Mouse (Mus musculus): Measurements from ENCODE around the gene Rars2. TPM values are rescaled to one million over a fixed set of nuclear protein-coding genes. Genes with fewer than 3 reads are reported as not detected.

Rars2 gene
- total RNA-seq, 2 experiments from 2014 or later, result 18.2 to 22.1 TPM

DNA sequence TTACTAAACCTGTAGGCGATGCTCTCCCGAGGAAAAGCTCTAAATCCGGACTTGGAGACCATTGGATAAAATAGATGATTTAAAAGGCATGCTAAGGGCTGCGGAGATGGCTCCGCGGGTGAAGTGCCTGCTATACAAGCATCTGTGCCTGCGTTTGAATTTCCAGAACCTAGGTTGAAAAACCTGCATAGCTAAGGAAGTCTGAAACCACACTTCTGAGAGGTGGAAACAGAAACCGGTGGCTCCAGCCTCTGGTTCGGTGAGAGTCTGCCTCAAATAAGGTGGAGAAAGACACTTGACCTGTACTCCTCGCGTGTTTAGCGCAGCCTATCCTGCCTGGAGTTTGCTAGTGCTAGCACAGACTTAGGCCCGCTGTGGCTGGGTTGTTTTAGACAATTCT, 546 bp downstream of the Rars2 start:
- intact Hi-C loops (cut with DNase I), result no loop called here
- Histone ChIP-seq H3K4me3 (peak overlapping the region; percentile 92), H3K27ac (peak overlapping the region; percentile 95)
- no peak for TF ChIP-seq CTCF (IDR thresholded peaks at IDR 0.05)
- DNase-seq, result no peak

DNA sequence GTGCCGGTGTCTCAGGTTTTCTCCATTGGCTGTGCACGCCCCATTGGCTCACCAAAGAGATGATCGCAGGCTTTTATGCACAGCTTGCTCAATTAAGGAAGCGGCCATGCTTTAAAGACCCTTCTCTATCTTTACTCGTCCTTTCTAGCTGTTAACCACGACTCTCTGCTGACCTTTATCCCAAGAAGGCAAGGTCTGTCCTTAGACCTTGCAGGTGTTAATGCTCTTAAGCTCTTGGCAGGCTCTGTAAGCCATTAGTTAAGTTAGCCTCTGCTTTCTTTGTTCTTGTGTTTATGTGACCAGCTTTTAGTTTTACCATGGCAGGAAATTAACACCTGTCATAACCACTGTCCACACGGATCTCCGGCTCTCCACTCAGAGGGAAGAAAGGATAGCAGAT, 1.4 kb downstream of the Rars2 start:
- no peak for DNase-seq
- intact Hi-C loops (cut with DNase I), result no loop called here
- Histone ChIP-seq H3K4me3 (peak overlapping the region; percentile 92), H3K27ac (no peak overlapping the region)
- no peak for TF ChIP-seq CTCF (IDR thresholded peaks at IDR 0.05)

DNA sequence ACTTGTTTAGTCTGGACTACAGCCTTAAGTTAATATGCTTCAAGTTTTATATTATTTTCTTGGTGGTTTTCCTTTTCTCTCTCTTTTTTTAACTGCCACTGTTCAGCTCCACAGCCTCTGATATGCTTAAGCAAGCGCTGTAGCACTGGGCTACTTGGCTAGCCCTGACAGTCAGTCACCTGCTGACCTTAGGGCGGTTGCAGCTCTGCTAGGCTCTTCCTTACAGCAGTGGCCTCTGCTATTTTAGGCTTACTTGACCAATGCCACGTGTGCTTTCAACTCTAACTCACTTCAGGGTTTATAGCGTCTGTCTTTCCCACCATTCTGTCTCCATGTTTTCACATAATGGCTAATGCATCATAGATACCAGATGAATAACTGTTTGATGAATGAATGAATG, 10.8 kb downstream of the Rars2 start:
- H3K4me3 ChIP-seq, result no peak overlapping the region
- intact Hi-C loops (cut with DNase I), result no loop called here
- peak overlapping the region; percentile 75 for H3K27ac ChIP-seq
- no peak for TF ChIP-seq CTCF (IDR thresholded peaks at IDR 0.05)
- DNase-seq, result peak; percentile 68

DNA sequence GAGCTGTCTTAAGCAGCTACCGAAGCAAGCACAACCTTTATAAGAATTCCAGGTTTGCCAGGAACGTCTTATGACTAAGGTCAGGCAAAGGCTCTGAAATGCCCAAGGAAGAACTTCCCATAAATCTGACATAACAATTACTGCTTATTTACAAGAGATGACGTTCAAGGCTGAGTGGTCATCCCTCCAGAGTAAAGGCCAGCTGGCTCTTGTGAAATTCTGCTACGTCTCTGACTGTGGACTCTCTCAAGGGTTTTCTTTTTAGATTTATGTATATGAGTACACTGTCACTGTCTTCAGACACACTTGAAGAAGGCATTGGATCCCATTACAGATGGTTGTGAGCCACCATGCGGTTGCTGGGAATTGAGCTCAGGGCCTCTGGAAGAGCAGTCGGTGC, 11.6 kb downstream of the Rars2 start:
- intact Hi-C loops (cut with DNase I), result no loop called here
- DNase-seq, result no peak

DNA sequence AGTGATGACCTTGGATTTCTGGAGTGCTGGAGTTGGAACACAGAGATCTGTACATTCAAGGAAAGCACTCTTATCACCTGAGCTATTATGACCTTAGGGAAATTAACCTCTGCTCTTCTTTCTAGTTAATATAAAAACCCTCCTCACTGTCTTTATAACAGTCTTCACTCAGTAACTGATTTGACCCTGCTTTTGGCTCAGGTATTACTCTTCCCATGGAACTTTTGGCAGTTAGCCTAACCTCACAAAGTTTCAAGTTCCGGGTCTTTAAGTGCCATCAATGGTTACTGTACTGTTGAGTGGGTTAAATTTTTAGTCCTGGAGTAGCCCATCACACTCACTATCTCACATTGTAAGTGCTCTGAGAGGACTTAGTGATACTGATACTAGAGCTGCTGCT, 15.2 kb downstream of the Rars2 start:
- TF ChIP-seq CTCF (IDR thresholded peaks at IDR 0.05), result no peak
- Histone ChIP-seq H3K27ac (no peak overlapping the region), H3K4me3 (no peak overlapping the region)
- DNase-seq, result no peak
- intact Hi-C loops (cut with DNase I), result no loop called here

More for the DNA sequence above, 11.6 kb downstream of the Rars2 start:
- Histone ChIP-seq H3K4me3 (no peak overlapping the region), H3K27ac (peak overlapping the region; percentile 75; the same call in 1 of the 2 replicates)
- TF ChIP-seq CTCF (IDR thresholded peaks at IDR 0.05), result no peak

DNA sequence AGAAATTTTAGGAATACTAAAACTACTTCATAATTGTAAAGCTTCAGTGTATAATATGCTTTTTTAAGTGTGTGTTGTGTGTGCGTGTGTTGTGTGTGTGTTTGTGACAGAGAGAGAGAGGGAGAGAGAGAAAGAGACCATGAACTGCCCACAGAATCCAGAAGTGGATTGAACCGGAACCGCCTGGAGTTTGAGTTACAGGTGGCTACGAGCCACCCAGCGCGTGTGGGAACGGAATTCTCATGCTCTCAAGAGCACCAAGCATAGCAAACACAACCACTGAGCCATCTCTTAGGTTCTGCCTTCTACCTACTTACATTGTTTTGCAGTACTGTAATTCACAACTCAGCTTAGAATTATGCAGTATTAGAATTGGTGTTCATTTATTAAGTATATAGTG, 19.4 kb downstream of the Rars2 start:
- DNase-seq, result no peak
- intact Hi-C loops (cut with DNase I), result no loop called here
- H3K4me3 ChIP-seq, result no peak overlapping the region
- TF ChIP-seq CTCF (IDR thresholded peaks at IDR 0.05), result no peak
- no peak overlapping the region for H3K27ac ChIP-seq

DNA sequence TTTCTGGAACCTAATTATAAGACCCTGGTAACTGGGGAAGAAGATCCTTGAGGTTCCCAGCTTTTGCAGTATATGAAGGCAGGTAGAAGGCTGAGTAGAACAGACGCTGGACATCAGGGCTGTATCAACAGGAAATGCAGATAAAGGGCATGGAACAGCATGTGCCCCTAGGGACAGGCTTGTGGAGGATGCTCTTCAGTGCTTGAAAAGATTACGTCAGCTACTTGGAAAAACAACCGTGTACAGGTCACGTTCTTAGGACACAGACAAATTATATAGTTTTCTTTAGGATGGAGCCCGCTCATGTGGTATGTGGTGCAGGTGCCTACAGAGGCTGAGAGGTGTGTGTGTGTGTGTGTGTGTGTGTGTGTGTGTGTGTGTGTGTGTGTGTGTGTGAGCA, 21.3 kb downstream of the Rars2 start:
- DNase-seq, result no peak
- Histone ChIP-seq H3K27ac (no peak overlapping the region), H3K4me3 (no peak overlapping the region)
- intact Hi-C loops (cut with DNase I), result no loop called here
- no peak for TF ChIP-seq CTCF (IDR thresholded peaks at IDR 0.05)

DNA sequence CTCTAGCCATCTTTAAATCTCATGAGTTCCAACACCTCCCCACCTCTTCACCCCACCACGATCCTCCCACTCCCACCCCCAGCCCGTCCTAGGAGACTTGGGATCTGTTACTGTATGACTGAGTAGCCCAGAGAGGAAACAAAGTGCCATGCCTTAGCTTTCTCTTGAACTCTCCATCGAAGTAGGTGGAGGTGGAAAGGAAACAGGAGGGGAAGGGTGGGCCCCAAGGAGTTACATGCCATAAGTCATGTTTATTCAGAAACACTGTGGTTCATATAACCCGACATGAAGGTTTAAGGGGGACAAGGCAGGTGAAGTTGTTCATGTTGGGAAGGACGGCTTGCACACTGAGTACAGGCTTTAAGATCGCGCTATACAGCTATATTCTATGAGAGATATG, 22.6 kb downstream of the Rars2 start:
- intact Hi-C loops (cut with DNase I), result no loop called here
- Histone ChIP-seq H3K27ac (no peak overlapping the region), H3K4me3 (no peak overlapping the region)
- DNase-seq, result no peak
- no peak for TF ChIP-seq CTCF (IDR thresholded peaks at IDR 0.05)

DNA sequence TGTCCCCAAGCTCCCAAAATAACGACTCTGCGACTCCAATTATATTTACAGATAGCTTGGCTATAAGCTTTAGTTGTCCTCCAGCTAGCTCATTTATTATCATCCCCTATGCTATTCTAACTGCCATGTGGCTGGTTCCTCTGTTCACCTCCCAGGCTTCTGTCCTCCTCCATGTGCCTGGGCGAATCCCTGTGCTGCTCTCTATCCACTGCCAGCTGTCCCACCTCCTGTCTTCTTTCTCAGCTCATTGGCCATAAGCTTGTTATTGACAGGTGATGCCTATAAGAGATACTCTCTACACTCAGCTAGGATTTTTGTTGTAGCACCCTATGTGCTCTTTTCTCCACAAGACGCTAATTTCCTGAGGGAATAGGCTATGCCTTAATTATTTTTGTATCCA, 23.1 kb downstream of the Rars2 start:
- Histone ChIP-seq H3K4me3 (no peak overlapping the region), H3K27ac (no peak overlapping the region)
- DNase-seq, result no peak
- intact Hi-C loops (cut with DNase I), result no loop called here
- TF ChIP-seq CTCF (IDR thresholded peaks at IDR 0.05), result no peak

DNA sequence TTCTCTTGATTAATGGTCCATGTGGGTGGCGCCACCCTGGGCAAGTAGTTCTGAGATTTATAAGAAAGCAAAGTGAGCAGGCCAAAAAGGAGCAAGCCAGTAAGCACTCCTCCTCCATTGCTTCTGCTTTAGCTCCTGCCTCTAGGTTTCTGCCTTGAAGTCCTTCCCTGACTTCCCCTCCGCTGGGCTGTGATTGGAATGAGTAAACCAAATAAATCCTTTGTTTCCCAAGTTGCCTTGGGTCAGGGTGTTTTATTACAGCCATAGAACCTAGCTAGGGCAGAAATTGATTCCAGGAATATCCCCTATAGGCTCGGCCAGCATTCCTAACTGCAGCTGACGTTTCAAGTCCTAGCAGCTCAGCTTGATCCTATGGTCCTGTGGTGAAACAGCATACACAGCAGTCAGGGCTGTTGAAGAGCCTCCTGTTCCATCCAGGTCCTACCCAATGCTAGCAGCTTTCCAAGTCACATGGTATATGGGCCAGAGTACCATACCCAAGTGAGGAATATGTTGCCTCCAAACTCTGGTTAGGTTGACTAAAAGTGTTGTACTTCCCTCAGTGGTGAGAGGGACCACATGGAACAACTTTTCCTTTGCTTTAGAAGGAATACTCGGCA, 25.1 kb downstream of the Rars2 start:
- intact Hi-C loops (cut with DNase I), result no loop called here
- Histone ChIP-seq H3K27ac (no peak overlapping the region), H3K4me3 (no peak overlapping the region)
- TF ChIP-seq CTCF (IDR thresholded peaks at IDR 0.05), result no peak
- no peak for DNase-seq

DNA sequence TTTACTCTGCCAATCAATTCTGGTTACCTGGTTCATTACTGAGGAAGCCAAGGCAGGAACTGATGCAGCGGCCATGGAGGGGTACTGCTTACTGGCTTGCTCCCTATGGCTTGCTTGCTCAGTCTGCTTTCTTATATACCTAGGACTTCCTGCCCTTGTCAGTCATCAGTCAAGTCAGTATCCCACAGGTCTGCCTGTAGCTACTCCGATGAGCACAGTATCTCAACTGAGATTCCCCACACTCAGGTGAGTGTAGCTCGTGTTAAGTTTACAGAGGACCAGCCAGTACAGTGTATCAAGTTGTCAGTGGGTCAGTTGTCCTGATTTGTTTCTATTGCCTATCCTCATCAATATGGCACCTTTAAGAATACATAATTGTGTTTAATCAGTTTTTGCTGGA, 26.0 kb downstream of the Rars2 start:
- no peak for TF ChIP-seq CTCF (IDR thresholded peaks at IDR 0.05)
- no peak for DNase-seq
- intact Hi-C loops (cut with DNase I), result no loop called here
- Histone ChIP-seq H3K4me3 (no peak overlapping the region), H3K27ac (no peak overlapping the region)

DNA sequence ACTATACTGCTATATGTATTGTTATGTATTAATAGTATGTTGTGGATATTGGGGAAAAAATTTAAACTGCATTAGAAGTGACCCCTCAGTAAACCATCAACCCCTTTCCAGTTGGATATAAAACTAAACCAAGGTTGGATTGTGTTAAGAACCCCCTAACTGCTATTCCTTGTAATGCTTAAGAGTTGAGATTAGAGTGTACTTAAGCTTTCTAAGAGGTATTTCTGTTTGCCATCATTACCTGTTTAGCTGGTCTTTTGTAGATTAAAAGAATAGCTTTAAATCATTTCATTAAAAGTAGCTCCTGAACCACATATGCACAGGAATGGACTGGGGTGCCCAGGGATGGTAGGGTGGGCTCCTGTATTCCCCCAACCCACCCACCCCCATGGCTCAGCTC, 30.0 kb downstream of the Rars2 start:
- no peak for DNase-seq
- Histone ChIP-seq H3K4me3 (no peak overlapping the region), H3K27ac (no peak overlapping the region)
- no peak for TF ChIP-seq CTCF (IDR thresholded peaks at IDR 0.05)
- intact Hi-C loops (cut with DNase I), result no loop called here

DNA sequence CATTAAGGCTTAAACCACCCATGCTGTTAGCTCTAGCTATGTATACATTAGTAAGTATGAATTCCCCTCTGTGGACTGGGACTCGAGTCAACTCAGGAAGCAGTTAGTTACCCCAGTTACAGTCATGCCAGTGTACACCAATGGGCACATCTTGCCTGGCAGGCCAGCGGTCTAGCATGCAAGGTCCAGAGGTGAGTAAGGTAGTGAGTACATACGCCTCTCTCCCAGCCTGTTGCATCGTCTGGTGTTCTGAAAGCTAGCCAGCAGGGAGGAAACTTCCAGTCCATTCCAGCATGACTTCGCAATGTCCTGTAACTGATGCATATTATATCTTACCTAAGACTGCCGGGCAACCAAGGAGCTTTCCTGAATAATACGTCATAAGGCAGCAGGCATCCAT, 38.4 kb downstream of the Rars2 start:
- DNase-seq, result no peak
- no peak overlapping the region for H3K4me3 ChIP-seq
- H3K27ac ChIP-seq, result no peak overlapping the region
- intact Hi-C loops (cut with DNase I), result no loop called here
- no peak for TF ChIP-seq CTCF (IDR thresholded peaks at IDR 0.05)

DNA sequence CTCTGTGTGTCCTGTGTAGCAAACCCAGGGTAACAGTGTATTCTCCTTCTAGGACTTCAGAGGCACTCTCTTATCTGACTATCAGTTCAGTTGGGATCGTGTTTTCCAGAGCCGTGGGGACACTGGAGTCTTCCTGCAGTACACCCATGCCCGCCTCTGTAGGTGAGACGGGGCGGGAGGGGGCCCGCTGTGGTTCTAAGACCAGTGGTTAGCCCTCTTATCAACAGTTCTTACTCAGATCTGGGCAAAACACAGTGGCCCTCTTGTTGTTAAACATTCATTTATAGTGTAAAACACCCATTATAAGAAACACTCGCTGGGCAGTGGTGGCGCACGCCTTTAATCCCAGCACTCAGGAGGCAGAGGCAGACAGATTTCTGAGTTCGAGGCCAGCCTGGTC, 41.3 kb downstream of the Rars2 start:
- no peak for DNase-seq
- TF ChIP-seq CTCF (IDR thresholded peaks at IDR 0.05), result no peak
- Histone ChIP-seq H3K4me3 (no peak overlapping the region), H3K27ac (no peak overlapping the region)
- intact Hi-C loops (cut with DNase I), result no loop called here

Data from gastrocnemius, adult 2 months (tissue).